Mouse (Mus musculus): ENCODE measurements at regions not wholly inside any gene's neighbourhood (a gene's known extent, or its start where the extent isn't known, plus 50 kb on each side); places are given as distances from the start of the nearest gene placed in this dataset.

DNA sequence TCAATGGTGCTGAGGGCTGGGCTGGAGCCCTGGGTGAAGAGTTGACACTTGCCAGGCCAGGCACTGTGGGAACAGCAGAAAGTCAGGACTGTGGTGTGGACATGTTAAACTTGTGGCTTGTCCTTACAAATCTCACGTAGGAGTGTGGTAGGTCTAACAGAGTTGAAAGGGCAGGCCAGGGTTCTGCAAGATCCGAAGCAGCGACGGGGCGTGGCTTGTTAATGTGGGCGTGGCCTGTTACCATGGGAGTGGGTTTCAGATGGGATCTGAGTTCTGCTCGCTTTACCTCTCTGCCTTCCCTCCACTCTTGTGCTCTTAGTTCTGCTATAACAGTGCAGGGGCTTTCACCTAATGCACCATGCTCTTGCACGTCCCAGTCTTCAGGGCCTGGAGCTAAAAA lies 94.2 kb upstream of the Mvb12b start:
- TF ChIP-seq CTCF (conservative IDR thresholded peaks at IDR 0.05; ENCODE audit: low read length): no peak
- no peak for TF ChIP-seq POU5F1 (IDR thresholded peaks at IDR 0.05; ENCODE audit: borderline replicate concordance, low read length)

Measured in E14TG2a.4 (cell line).